Mouse (Mus musculus) spleen, adult 2 months (tissue): ENCODE data around the gene Cttnbp2.

Source experiments
- CTCF ChIP-seq: fragments of 200-500 bp; IDR thresholded peaks from 2 replicates; pipeline ENCODE4 v1.5.1; 2011; ENCODE audit warnings: mild to moderate bottlenecking, inconsistent platforms; ENCODE audit not compliant: insufficient read depth, insufficient read length, insufficient replicate concordance; ENCODE audit errors: extremely low read depth
- POLR2A ChIP-seq: fragments of 200-500 bp; IDR thresholded peaks from 2 replicates; pipeline ENCODE4 v1.6.1; 2011; ENCODE audit warnings: low read depth, low read length, inconsistent platforms

DNA sequence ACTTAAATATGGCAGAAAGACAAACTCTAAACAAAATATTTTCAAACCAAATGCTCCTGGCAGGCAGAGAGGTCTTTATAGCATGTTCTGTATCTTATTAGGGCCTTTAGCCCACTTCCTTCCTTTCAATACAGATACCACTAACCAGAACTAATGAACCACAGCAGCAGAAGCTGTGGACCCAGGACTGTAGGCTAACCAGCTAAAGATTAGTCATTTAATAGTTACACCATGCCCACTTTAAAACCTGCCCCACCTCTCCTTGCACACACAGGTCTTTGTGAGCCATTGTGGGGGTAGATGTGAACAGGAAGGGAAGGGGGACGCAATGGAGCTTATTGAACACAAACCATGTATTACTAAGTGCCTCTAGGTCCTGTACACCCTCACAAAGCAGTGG, 141.0 kb downstream of the Cttnbp2 start:
- TF ChIP-seq CTCF (no peak), POLR2A (no peak)
